Mouse (Mus musculus) liver, embryonic 12.5 days (tissue): ENCODE results near the gene Gm17359. TPM values are rescaled to one million over a fixed set of nuclear protein-coding genes. Genes with fewer than 3 reads are reported as not detected.

Experiments
- ATAC-seq: fragments of 200-750 bp; cut with Nextera tagmentation; 2 replicates; pipeline ENCODE4 v1.8.0; 2017; ENCODE audit warnings: moderate number of reproducible peaks, mild to moderate bottlenecking, moderate library complexity
- H3K27ac ChIP-seq: fragments of 300-500 bp; sonication (generic); 2 replicates; pipeline ENCODE4 v1.5.1; 2016; ENCODE audit warnings: mild to moderate bottlenecking
- H3K27me3 ChIP-seq: fragments of 300-500 bp; sonication (generic); replicated peaks from 2 replicates; pipeline ENCODE4 v1.6.1; 2016; ENCODE audit warnings: mild to moderate bottlenecking, moderate library complexity
- H3K36me3 ChIP-seq: fragments of 300-500 bp; sonication (generic); 2 replicates; pipeline ENCODE4 v1.6.1; 2016; ENCODE audit warnings: mild to moderate bottlenecking, moderate library complexity
- H3K4me1 ChIP-seq: fragments of 300-500 bp; sonication (generic); 2 replicates; pipeline ENCODE4 v1.6.1; 2016
- H3K4me2 ChIP-seq: fragments of 300-500 bp; sonication (generic); 2 replicates; pipeline ENCODE4 v1.6.1; 2016; ENCODE audit warnings: mild to moderate bottlenecking, moderate library complexity
- H3K4me3 ChIP-seq: fragments of 300-500 bp; sonication (generic); 2 replicates; pipeline ENCODE4 v1.5.1; 2016; ENCODE audit warnings: mild to moderate bottlenecking, moderate library complexity
- H3K9ac ChIP-seq: fragments of 300-500 bp; sonication (generic); 2 replicates; pipeline ENCODE4 v1.6.1; 2016; ENCODE audit warnings: mild to moderate bottlenecking, moderate library complexity
- H3K9me3 ChIP-seq: fragments of 300-500 bp; sonication (generic); replicated peaks from 2 replicates; pipeline ENCODE4 v1.6.1; 2016; ENCODE audit warnings: mild to moderate bottlenecking, moderate library complexity
- WGBS: fragments of 180-500 bp; shearing (Covaris S2); methylation state at CpG from one replicate; pipeline ENCODE4 v1.1.7; 2016; ENCODE audit not compliant: insufficient replicate concordance; 5-methylcytosine and 5-hydroxymethylcytosine counted together
- polyA plus RNA-seq: library from polyadenylated mRNA; unstranded; fragments of >200 nt; fragmentation: Nextera tagmentation; extraction: Ambion mirVana; gene quantifications from 2 replicates; pipeline ENCODE4 v1.2.1, GENCODE M21; 2016

The Gm17359 gene
- polyA plus RNA-seq, 1 experiment from 2014 or later = not detected

- H3K36me3 ChIP-seq = no peaks in the 10 kb centered on the region
- H3K4me1 ChIP-seq = no peaks in the 10 kb centered on the region
- H3K9me3 ChIP-seq = no peaks in the 10 kb centered on the region
- no peak overlapping the region for H3K27ac ChIP-seq
- H3K4me3 ChIP-seq = no peak overlapping the region
- 70% methylated on average over 8 of the region's 8 CpGs for WGBS
- H3K4me2 ChIP-seq = no peak overlapping the region
- no peak overlapping the region for H3K9ac ChIP-seq
- H3K27me3 ChIP-seq = no peaks in the 10 kb centered on the region
- no peak for ATAC-seq
These were observed 65.6 kb downstream of the Gm17359 start for GRCm38 (mm10) chr3:79402056-79402455.

GRCm38 (mm10) chr3:79408546-79408945 lies 72.1 kb downstream of the Gm17359 start:
- ATAC-seq = no peak
- Histone ChIP-seq H3K4me1 (no peaks in the 10 kb centered on the region), H3K27ac (no peak overlapping the region), H3K4me3 (no peak overlapping the region), H3K27me3 (no peaks in the 10 kb centered on the region), H3K9ac (no peak overlapping the region), H3K36me3 (no peaks in the 10 kb centered on the region), H3K4me2 (no peak overlapping the region), H3K9me3 (no peaks in the 10 kb centered on the region)
- 47% methylated on average over 4 of the region's 4 CpGs for WGBS

- Histone ChIP-seq H3K4me2 (no peak overlapping the region), H3K4me1 (no peaks in the 10 kb centered on the region)
- ATAC-seq = no peak
These were observed 73.6 kb downstream of the Gm17359 start for GRCm38 (mm10) chr3:79409927-79410628.

GRCm38 (mm10) chr3:79410629-79410995 lies 74.2 kb downstream of the Gm17359 start:
- no peak overlapping the region for H3K4me3 ChIP-seq
- 38% methylated on average over 5 of the region's 5 CpGs for WGBS

More at GRCm38 (mm10) chr3:79409927-79410628, 73.6 kb downstream of the Gm17359 start:
- H3K27me3 ChIP-seq = no peaks in the 10 kb centered on the region
- H3K4me3 ChIP-seq = no peak overlapping the region
- no peaks in the 10 kb centered on the region for H3K36me3 ChIP-seq
- H3K27ac ChIP-seq = no peak overlapping the region
- WGBS = 52% methylated on average over 10 of the region's 10 CpGs
- H3K9ac ChIP-seq = no peak overlapping the region
- no peaks in the 10 kb centered on the region for H3K9me3 ChIP-seq

DNA sequence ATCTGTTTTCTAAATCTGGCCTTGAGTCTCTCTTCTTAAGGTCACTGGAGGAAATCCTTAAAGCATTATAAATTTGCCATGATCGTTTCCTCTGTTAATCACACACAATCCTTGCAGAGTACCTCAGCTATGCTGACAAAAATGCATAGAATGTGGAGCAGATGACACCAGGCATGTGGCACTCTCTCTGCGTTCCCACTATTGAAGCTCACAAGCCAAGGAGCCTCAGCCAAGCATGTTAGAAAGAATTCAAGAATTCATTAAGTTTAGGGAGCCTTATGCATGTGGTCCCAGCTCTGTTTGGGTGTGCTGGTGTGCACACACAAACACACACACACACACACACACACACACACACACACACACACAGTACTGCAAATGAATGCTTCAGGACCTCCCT lies 75.2 kb downstream of the Gm17359 start:
- H3K4me3 ChIP-seq = no peak overlapping the region
- H3K9me3 ChIP-seq = no peaks in the 10 kb centered on the region
- H3K4me2 ChIP-seq = no peak overlapping the region
- H3K36me3 ChIP-seq = no peaks in the 10 kb centered on the region
- WGBS = 63% methylated on average over 2 of the region's 2 CpGs
- H3K4me1 ChIP-seq = no peaks in the 10 kb centered on the region
- no peak overlapping the region for H3K9ac ChIP-seq
- H3K27me3 ChIP-seq = no peaks in the 10 kb centered on the region
- no peak overlapping the region for H3K27ac ChIP-seq
- ATAC-seq = no peak

More at GRCm38 (mm10) chr3:79410629-79410995, 74.2 kb downstream of the Gm17359 start:
- Histone ChIP-seq H3K9ac (no peak overlapping the region), H3K4me2 (no peak overlapping the region), H3K27ac (no peak overlapping the region), H3K36me3 (no peaks in the 10 kb centered on the region), H3K27me3 (no peaks in the 10 kb centered on the region), H3K9me3 (no peaks in the 10 kb centered on the region), H3K4me1 (no peaks in the 10 kb centered on the region)
- ATAC-seq = no peak

GRCm38 (mm10) chr3:79413492-79413891 lies 77.0 kb downstream of the Gm17359 start:
- no peak overlapping the region for H3K27ac ChIP-seq
- H3K4me1 ChIP-seq = no peaks in the 10 kb centered on the region
- no peaks in the 10 kb centered on the region for H3K9me3 ChIP-seq
- ATAC-seq = no peak
- no peak overlapping the region for H3K4me3 ChIP-seq
- H3K36me3 ChIP-seq = no peaks in the 10 kb centered on the region
- no peak overlapping the region for H3K4me2 ChIP-seq
- no peak overlapping the region for H3K9ac ChIP-seq
- 74% methylated on average over 1 of the region's 1 CpGs for WGBS
- H3K27me3 ChIP-seq = no peaks in the 10 kb centered on the region

DNA sequence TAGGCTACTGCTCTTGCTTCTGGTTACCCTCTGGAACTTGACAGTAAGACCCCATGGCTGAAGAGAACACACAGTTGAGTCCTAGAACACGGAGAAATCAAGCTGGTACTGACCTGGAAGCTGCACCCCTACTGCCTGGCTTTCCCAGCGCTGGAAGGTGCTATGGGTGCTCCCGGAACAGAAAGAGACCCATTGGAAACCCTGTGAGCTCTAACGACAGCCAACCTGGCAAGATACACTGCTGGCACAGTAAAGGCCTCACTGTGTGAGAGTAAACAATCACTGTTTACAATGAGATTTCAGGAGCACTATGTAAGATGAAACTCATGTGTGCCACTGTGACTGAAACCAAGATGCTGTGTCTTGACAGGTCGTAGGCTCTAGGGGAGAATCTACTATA lies 78.6 kb downstream of the Gm17359 start:
- no peak overlapping the region for H3K4me3 ChIP-seq
- no peaks in the 10 kb centered on the region for H3K27me3 ChIP-seq
- no peak overlapping the region for H3K4me2 ChIP-seq
- H3K4me1 ChIP-seq = no peaks in the 10 kb centered on the region
- no peak for ATAC-seq
- 67% methylated on average over 5 of the region's 5 CpGs for WGBS
- H3K9ac ChIP-seq = no peak overlapping the region
- no peaks in the 10 kb centered on the region for H3K36me3 ChIP-seq
- no peaks in the 10 kb centered on the region for H3K9me3 ChIP-seq
- H3K27ac ChIP-seq = no peak overlapping the region

DNA sequence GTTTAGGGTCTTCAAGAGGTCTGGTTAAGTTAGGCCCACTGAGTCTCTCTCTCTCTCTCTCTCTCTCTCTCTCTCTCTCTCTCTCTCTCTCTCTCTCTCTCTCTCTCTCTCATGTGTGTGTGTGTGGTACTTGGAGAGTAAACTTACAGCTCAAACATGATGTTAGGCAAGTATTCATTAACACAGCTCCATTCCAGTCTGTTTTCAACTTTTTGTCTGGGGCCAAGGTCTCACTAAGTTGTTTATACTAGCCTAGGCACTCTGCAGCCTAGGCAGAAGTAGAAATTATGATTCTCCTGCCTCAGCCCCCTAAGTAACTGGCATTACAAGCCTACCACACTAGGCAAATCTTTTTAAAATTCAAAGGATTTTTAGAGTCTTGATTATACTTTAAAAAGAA lies 79.5 kb downstream of the Gm17359 start:
- Histone ChIP-seq H3K4me3 (no peak overlapping the region), H3K9ac (no peak overlapping the region), H3K27me3 (no peaks in the 10 kb centered on the region), H3K4me2 (no peak overlapping the region), H3K4me1 (no peaks in the 10 kb centered on the region), H3K36me3 (no peaks in the 10 kb centered on the region), H3K27ac (no peak overlapping the region), H3K9me3 (no peaks in the 10 kb centered on the region)
- ATAC-seq = no peak

DNA sequence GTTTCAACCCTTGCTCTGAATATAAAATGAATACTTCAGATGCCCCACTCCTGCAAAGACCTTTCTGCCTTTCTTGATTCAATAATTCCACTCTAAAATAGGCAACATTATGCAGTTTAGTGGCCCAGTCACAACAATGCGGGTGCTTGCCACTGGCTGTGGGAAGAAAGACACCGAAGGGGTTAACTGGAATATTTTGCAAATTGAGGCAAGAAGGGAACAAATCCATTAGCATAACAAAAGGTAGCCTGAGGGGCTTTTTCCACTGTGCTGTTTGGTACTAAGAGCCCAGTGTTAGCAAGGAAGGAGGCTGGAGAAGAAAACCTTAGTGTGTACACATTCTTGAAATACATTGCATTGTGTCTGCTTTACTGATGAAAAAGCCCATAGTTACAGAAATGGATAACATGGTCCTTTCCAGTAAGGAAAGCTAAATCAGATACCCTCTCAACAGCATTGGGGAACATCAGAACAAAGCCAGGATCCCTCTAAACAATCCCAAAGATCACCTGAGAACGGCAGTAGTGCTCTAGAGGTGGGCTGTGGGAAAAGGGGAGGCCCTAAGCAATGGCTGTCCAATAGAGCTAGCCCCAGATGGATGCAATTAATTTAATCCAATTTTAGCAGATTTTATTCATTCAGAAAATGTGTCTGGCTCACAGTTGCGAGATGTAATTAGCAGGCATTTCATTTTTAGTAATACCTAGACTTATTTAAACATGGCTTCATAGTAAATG lies 80.7 kb downstream of the Gm17359 start:
- ATAC-seq = no peak
- Histone ChIP-seq H3K4me2 (no peak overlapping the region), H3K36me3 (no peaks in the 10 kb centered on the region), H3K4me1 (no peaks in the 10 kb centered on the region), H3K9me3 (no peaks in the 10 kb centered on the region), H3K27me3 (no peaks in the 10 kb centered on the region), H3K9ac (no peak overlapping the region), H3K27ac (no peak overlapping the region), H3K4me3 (no peak overlapping the region)
- WGBS = 59% methylated on average over 4 of the region's 4 CpGs

GRCm38 (mm10) chr3:79418921-79419320 lies 82.5 kb downstream of the Gm17359 start:
- Histone ChIP-seq H3K9ac (no peak overlapping the region), H3K4me2 (no peak overlapping the region), H3K36me3 (no peaks in the 10 kb centered on the region), H3K4me3 (no peak overlapping the region), H3K4me1 (no peaks in the 10 kb centered on the region), H3K9me3 (no peaks in the 10 kb centered on the region), H3K27me3 (no peaks in the 10 kb centered on the region), H3K27ac (no peak overlapping the region)
- no peak for ATAC-seq
- 63% methylated on average over 14 of the region's 14 CpGs for WGBS

DNA sequence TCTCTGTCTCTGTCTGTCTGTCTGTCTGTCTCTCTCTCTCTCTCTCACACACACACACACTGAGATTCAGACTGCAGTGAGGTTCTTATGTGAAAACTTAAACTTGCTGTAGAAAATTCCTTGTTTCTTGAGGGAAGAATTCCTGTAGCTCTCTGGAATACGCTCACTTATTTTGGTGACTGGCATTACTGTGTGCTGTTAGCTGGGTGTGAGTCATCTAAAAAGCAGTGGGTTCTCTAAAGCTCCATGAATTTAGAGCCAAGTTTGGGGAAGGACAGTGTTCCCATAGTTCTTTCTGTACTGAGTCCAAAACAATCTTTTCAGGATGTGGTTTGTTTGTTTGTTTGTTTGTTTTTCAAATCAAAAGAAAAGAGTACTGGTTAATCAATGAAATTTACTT lies 89.0 kb downstream of the Gm17359 start:
- no peak for ATAC-seq
- no peak overlapping the region for H3K4me2 ChIP-seq
- H3K9me3 ChIP-seq = no peaks in the 10 kb centered on the region
- H3K4me3 ChIP-seq = no peak overlapping the region
- H3K36me3 ChIP-seq = no peaks in the 10 kb centered on the region
- no peak overlapping the region for H3K27ac ChIP-seq
- H3K27me3 ChIP-seq = no peaks in the 10 kb centered on the region
- 69% methylated on average over 1 of the region's 1 CpGs for WGBS
- no peaks in the 10 kb centered on the region for H3K4me1 ChIP-seq
- H3K9ac ChIP-seq = no peak overlapping the region

- no peak for ATAC-seq
- H3K27ac ChIP-seq = no peak overlapping the region
These were observed 97.1 kb downstream of the Gm17359 start for GRCm38 (mm10) chr3:79433593-79433992.

More at GRCm38 (mm10) chr3:79433593-79433992, 97.1 kb downstream of the Gm17359 start:
- no peak overlapping the region for H3K4me3 ChIP-seq
- no peaks in the 10 kb centered on the region for H3K27me3 ChIP-seq
- H3K36me3 ChIP-seq = no peaks in the 10 kb centered on the region
- H3K4me1 ChIP-seq = no peaks in the 10 kb centered on the region
- no peak overlapping the region for H3K9ac ChIP-seq
- H3K4me2 ChIP-seq = no peak overlapping the region
- H3K9me3 ChIP-seq = no peaks in the 10 kb centered on the region
